Mouse (Mus musculus) cortical plate, adult 2 months (tissue): ENCODE data around the gene Svs2. TPM values are rescaled to one million over a fixed set of nuclear protein-coding genes. Genes with fewer than 3 reads are reported as not detected.
"Not testable (repeated sequence)": the region's sequence is repeated elsewhere in the genome, so short reads cannot be mapped to it uniquely, and the experiment has no call there.

Source experiments
- H3K27ac ChIP-seq: fragments of 200-500 bp; 2 replicates; pipeline ENCODE4 v1.5.1; 2012; ENCODE audit warnings: low read length, control low read depth, inconsistent platforms; ENCODE audit not compliant: insufficient read depth
- H3K4me1 ChIP-seq: fragments of 200-500 bp; 2 replicates; pipeline ENCODE4 v1.6.1; 2011; ENCODE audit warnings: low read length; ENCODE audit not compliant: control insufficient read depth, insufficient read depth
- H3K4me3 ChIP-seq: fragments of 200-500 bp; 2 replicates; pipeline ENCODE4 v1.5.1; 2011; ENCODE audit warnings: mild to moderate bottlenecking, low read length, control low read depth; ENCODE audit not compliant: insufficient read depth
- CTCF ChIP-seq: fragments of 200-500 bp; IDR thresholded peaks from 2 replicates; pipeline ENCODE4 v1.5.1; 2011; ENCODE audit warnings: mild to moderate bottlenecking, control low read depth, low read length; ENCODE audit not compliant: insufficient read depth; ENCODE audit errors: extremely low read depth
- POLR2A ChIP-seq: fragments of 200-500 bp; IDR thresholded peaks from 2 replicates; pipeline ENCODE4 v1.6.1; 2011; ENCODE audit warnings: mild to moderate bottlenecking, low read length, control low read depth; ENCODE audit not compliant: insufficient read depth; ENCODE audit errors: extremely low read depth
- polyA plus RNA-seq: library from polyadenylated mRNA; depleted of rRNA; stranded (reverse); fragments of >200 nt; gene quantifications from 2 replicates; pipeline ENCODE4 v1.2.3, GENCODE M21; 2012; rRNA removed

Gene Svs2
- not detected in 2 replicates for polyA plus RNA-seq

- Histone ChIP-seq H3K27ac (no peak within 1 kb of the TSS), H3K4me1 (no peaks in the 10 kb centered on the region), H3K4me3 (no peak within 1 kb of the TSS)
- TF ChIP-seq POLR2A = no peak
- no peak for TF ChIP-seq CTCF
Observed at GRCm38 (mm10) chr2:164238366-164238765, at the start of gene Svs2. Gene Svs2, minus strand, starts transcription at chr2:164238466.

GRCm38 (mm10) chr2:164278359-164278758 is 40.1 kb upstream of the Svs2 start, which contains the start of gene Svs4:
Gene Svs4, minus strand, starts transcription at chr2:164278459.
- Histone ChIP-seq H3K4me3 (no peak within 1 kb of the TSS), H3K4me1 (no peaks in the 10 kb centered on the region), H3K27ac (no peak within 1 kb of the TSS)
- no peak for TF ChIP-seq POLR2A
- no peak for TF ChIP-seq CTCF

DNA sequence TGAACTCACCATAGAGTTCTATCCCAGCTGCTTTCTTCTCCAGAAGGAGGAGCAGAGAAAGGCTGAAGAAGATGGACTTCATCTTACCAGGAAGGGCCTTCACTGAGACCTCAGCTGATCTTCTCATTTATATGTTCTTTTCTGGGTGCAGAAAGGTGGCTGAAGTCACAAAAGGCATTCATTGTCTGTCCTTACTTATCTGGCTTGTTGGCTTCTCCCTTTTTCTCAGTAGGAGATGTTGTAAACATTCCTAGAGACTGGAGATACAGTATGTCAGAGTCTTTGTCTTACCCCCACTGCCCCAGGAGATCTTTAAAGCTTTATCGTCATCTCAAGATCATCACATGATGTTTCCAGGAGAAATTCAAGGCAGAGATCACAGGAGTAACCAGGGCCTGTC is 18.3 kb upstream of the Svs2 start, which contains the start of gene Svs3b:
Gene Svs3b (minus strand): TSS at position 101 of the 400 bp plus-strand sequence.
- H3K27ac ChIP-seq, H3K4me1 ChIP-seq, H3K4me3 ChIP-seq: not testable (repeated sequence)

- no peaks in the 10 kb centered on the region for H3K4me1 ChIP-seq
- no peak overlapping the region for H3K27ac ChIP-seq
- no peak for TF ChIP-seq POLR2A
- no peak for TF ChIP-seq CTCF
- no peak overlapping the region for H3K4me3 ChIP-seq
Observed at GRCm38 (mm10) chr2:164232671-164233070, 5.6 kb downstream of the Svs2 start.

DNA sequence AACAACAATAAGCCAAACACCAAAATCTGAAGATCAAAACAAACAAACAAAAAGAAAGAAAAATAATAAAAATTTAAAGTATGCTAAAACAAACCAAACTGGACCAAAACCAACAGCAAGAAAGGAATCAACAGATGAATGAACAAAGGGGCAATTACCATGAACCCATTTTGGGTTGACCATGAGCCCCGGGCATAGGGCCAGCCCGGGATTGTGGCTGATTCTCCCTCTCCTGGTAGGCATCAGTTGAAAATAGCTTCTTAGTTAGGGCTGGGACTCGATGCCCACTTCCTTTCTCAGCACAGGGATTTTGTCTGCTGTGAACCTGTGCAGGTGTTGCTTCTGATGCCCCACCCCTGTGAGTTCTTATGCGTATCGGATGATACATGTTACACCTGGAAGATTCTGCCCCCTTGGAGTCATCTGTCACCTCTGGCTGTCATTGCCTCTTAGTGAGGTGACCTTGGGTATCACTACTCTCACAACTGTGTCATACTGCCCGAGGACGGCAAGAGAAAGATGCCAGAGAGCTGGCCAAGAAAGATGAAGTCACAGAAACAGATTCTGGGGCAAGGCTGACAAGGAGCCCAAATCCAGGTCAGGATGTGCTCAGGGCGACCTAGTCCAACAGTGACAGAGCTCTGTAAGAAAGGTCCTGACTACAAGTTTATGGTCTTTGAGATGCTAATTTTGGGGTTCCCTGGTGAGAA is 9.8 kb downstream of the Svs2 start:
- TF ChIP-seq POLR2A (no peak), CTCF (no peak)
- no peak overlapping the region for H3K27ac ChIP-seq
- no peak overlapping the region for H3K4me3 ChIP-seq
- no peaks in the 10 kb centered on the region for H3K4me1 ChIP-seq

DNA sequence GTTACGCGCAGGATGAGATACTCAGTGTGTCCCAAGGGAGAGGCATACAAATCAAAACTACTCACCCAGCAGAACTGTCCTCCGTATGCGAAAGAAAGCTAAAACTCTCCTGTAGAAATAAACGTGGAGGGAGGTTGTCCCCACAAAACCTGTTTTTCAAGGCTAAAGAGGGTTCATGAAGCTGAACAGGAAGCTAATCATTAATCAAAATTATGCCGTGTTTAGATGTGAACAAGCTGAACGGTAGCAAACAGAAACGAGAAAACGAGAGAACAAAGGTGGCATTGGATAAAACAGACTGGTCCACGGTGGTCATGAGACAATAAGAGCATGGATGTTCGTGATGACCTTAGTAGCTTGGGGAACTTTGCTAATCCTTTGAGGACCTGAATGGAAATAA is 16.7 kb downstream of the Svs2 start, which contains the start of gene Wfdc15b:
Gene Wfdc15b (minus strand): TSS at position 139 of the 400 bp plus-strand sequence.
- Histone ChIP-seq H3K4me1 (no peaks in the 10 kb centered on the region), H3K27ac (no peak within 1 kb of the TSS), H3K4me3 (no peak within 1 kb of the TSS)
- no peak for TF ChIP-seq POLR2A
- no peak for TF ChIP-seq CTCF

DNA sequence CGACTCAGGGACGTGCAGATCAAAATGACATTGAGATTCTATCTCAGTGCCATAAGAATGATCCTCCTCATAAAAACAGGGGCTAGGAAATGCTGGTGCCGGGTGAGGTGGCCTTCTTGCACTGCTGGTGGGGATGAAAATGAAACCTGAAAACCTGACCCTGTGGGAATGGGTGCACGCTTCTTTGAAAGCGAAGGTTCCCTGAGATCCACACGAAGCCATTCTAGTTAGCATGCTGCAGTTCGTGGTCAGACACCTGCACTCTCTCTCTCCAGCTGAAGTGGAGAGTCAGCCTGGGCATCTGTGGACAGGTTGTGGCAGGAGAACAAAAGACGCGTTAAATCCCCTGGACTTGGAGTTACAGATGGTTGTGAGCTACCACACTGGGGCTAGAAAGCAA is 19.0 kb downstream of the Svs2 start:
- no peak for TF ChIP-seq POLR2A
- TF ChIP-seq CTCF = no peak
- Histone ChIP-seq H3K4me1 (no peaks in the 10 kb centered on the region), H3K4me3 (no peak overlapping the region), H3K27ac (no peak overlapping the region)

- H3K27ac ChIP-seq = no peak overlapping the region
- TF ChIP-seq CTCF (no peak), POLR2A (no peak)
- H3K4me1 ChIP-seq = no peaks in the 10 kb centered on the region
- H3K4me3 ChIP-seq = no peak overlapping the region
Observed at GRCm38 (mm10) chr2:164212711-164213110, 25.6 kb downstream of the Svs2 start.

- no peaks in the 10 kb centered on the region for H3K4me1 ChIP-seq
- no peak overlapping the region for H3K4me3 ChIP-seq
- no peak for TF ChIP-seq POLR2A
- no peak for TF ChIP-seq CTCF
Observed at GRCm38 (mm10) chr2:164210892-164211291, 27.4 kb downstream of the Svs2 start.

GRCm38 (mm10) chr2:164206676-164207075 is 31.6 kb downstream of the Svs2 start:
- H3K4me3 ChIP-seq = no peak overlapping the region
- TF ChIP-seq POLR2A (no peak), CTCF (no peak)
- H3K4me1 ChIP-seq = no peaks in the 10 kb centered on the region
- H3K27ac ChIP-seq = no peak overlapping the region

More at GRCm38 (mm10) chr2:164210892-164211291, 27.4 kb downstream of the Svs2 start:
- H3K27ac ChIP-seq = no peak overlapping the region

DNA sequence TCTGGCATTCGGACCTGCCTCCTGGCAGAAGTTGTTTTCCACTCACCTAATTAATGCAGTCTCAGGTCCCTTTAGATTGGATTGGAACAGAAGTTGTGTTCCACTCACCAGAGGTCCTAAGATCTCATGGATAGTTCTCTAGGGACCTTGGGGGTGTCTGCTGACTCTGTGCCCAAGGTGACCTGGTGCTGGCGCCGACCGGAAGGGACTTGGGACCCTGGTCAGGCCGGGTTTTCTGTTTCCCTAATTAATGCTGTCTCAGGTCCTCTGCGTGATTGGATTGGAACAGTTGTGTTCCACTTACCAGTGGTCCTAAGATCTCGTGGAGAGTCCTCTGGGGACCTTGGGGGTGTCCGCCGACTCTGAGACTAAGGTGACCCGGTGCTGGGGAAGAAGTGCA is 32.3 kb downstream of the Svs2 start:
- not testable (repeated sequence) for H3K4me3 ChIP-seq, H3K27ac ChIP-seq, H3K4me1 ChIP-seq
